Mouse (Mus musculus) right cerebral cortex, postnatal 4 days (tissue): Measurements from ENCODE around the gene Mrpl45.
"Not testable (repeated sequence)": the region's sequence is repeated elsewhere in the genome, so short reads cannot be mapped to it uniquely, and the experiment has no call there.

Experiments
- DNase-seq: peaks from one replicate; pipeline ENCODE4 v3.0.0-alpha.2; 2022

Mrpl45 gene

GRCm38 (mm10) chr11:97315504-97316503 is at the start of gene Mrpl45:
Mrpl45 (plus strand) TSS chr11:97315716.
- DNase-seq = peak; percentile 99

GRCm38 (mm10) chr11:97266544-97266943 is 49.0 kb upstream of the Mrpl45 start:
- DNase-seq = not testable (repeated sequence)

GRCm38 (mm10) chr11:97270004-97270403 is 45.5 kb upstream of the Mrpl45 start:
- not testable (repeated sequence) for DNase-seq

GRCm38 (mm10) chr11:97272835-97273234 is 42.7 kb upstream of the Mrpl45 start:
- DNase-seq = no peak

- DNase-seq = no peak
Observed at GRCm38 (mm10) chr11:97273613-97274012, 41.9 kb upstream of the Mrpl45 start.

- not testable (repeated sequence) for DNase-seq
Observed at GRCm38 (mm10) chr11:97274947-97275346, 40.6 kb upstream of the Mrpl45 start.

- no peak for DNase-seq
Observed at GRCm38 (mm10) chr11:97275349-97275748, 40.2 kb upstream of the Mrpl45 start.

- DNase-seq = no peak
Observed at GRCm38 (mm10) chr11:97276019-97276418, 39.5 kb upstream of the Mrpl45 start.

- no peak for DNase-seq
Observed at GRCm38 (mm10) chr11:97277166-97277565, 38.4 kb upstream of the Mrpl45 start.

GRCm38 (mm10) chr11:97278456-97278855 is 37.1 kb upstream of the Mrpl45 start:
- DNase-seq = no peak

GRCm38 (mm10) chr11:97279040-97279404 is 36.5 kb upstream of the Mrpl45 start:
- DNase-seq = no peak

- DNase-seq = peak; percentile 55
Observed at GRCm38 (mm10) chr11:97279405-97280215, 35.9 kb upstream of the Mrpl45 start.

GRCm38 (mm10) chr11:97280216-97280861 is 35.2 kb upstream of the Mrpl45 start, which contains the start of gene Npepps:
Npepps (minus strand) TSS chr11:97280638.
- DNase-seq = peak; percentile 76

- no peak for DNase-seq
Observed at GRCm38 (mm10) chr11:97282179-97282578, 33.3 kb upstream of the Mrpl45 start.

- no peak for DNase-seq
Observed at GRCm38 (mm10) chr11:97284854-97285253, 30.7 kb upstream of the Mrpl45 start.

- no peak for DNase-seq
Observed at GRCm38 (mm10) chr11:97285852-97286775, 29.4 kb upstream of the Mrpl45 start.

GRCm38 (mm10) chr11:97286973-97287372 is 28.5 kb upstream of the Mrpl45 start:
- no peak for DNase-seq

- no peak for DNase-seq
Observed at GRCm38 (mm10) chr11:97287643-97288042, 27.9 kb upstream of the Mrpl45 start.

GRCm38 (mm10) chr11:97289276-97290230 is 26.0 kb upstream of the Mrpl45 start:
- DNase-seq = no peak

- no peak for DNase-seq
Observed at GRCm38 (mm10) chr11:97292731-97293130, 22.8 kb upstream of the Mrpl45 start.

GRCm38 (mm10) chr11:97296542-97296941 is 19.0 kb upstream of the Mrpl45 start:
- DNase-seq = no peak
